Mouse (Mus musculus): ENCODE results near the gene Gm4175.
"Not testable (repeated sequence)": the region's sequence is repeated elsewhere in the genome, so short reads cannot be mapped to it uniquely, and the experiment has no call there.

Gene Gm4175

DNA sequence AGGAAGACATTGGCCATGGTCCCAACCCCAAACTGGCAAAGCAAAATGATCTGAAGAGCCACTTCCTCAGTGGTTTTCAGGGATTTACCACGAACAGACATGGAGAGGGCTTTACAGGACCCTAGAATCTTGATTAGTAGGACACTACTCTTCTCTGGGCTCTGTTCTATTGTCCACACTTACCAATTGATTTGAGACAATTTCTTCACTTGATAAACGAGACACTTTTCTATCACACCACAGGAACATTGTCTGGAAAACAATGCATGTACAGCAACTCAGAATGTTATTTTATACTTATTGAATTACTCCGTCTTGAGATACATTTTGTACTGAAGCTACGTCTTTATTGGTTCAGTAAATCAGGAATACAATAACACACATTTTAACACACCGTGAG lies at the start of gene Gm4175:
TSS of gene Gm4175 (minus strand) at position 101 of the 400 bp plus-strand sequence.
- not testable (repeated sequence) for DNase-seq

DNA sequence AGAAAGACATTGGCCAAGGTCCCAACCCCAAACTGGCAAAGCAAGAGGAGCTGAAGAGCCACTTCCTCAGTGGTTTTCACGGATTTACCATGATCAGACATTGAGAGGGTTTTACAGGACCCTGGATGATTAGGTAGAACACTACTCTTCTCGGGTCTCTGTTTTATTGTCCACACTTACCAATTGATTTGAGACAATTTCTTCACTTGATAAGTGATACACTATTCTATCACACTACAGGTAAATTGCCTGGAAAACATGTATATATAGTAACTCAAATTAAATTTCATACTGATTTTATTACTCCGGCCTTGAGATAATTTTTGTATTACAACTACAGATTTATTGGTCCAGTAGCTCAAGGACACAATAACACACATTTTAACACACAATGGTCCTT lies 35.4 kb upstream of the Gm4175 start, which contains the start of gene Gm4177:
TSS of gene Gm4177 (minus strand) at position 101 of the 400 bp plus-strand sequence.
- not testable (repeated sequence) for DNase-seq
